8 mouse cellular contexts compared by ENCODE assay signal in genomic region chr13:63278141-63278631, GRCm38 (mm10).
DNase-seq lines count a peak whose midpoint lies in the region; ATAC-seq and TF ChIP-seq lines count a peak whose summit lies in the region.

No protein-coding gene starts in this region.

- H3K9me3 ChIP-seq in forebrain, embryonic 14.5 days (replicated peaks; ENCODE audit: control insufficient read depth, low read length), result no peaks in the 10 kb centered on the region
- no peaks in the 10 kb centered on the region for H3K9me3 ChIP-seq in intestine, postnatal 0 days (ENCODE audit: control insufficient read depth)

- no peak overlapping the region for H3K4me2 ChIP-seq in forebrain, embryonic 14.5 days (ENCODE audit: low read length)
- peak overlapping the region; percentile 70 for H3K4me2 ChIP-seq in intestine, postnatal 0 days (replicated peaks; ENCODE audit: low read depth)

- no peaks in the 10 kb centered on the region for H3K27me3 ChIP-seq in forebrain, embryonic 14.5 days (replicated peaks; ENCODE audit: control insufficient read depth, insufficient read depth, low read length)
- no peaks in the 10 kb centered on the region for H3K27me3 ChIP-seq in intestine, postnatal 0 days (replicated peaks; ENCODE audit: control insufficient read depth, insufficient read depth, low read length)

- no peak for TF ChIP-seq CTCF in intestine, postnatal 0 days (IDR thresholded peaks at IDR 0.05; ENCODE audit: low read depth)

- H3K27ac ChIP-seq in forebrain, embryonic 14.5 days (ENCODE audit: low read depth, low read length), result no peak overlapping the region
- peak overlapping the region; percentile 71 for H3K27ac ChIP-seq in intestine, postnatal 0 days (ENCODE audit: low read depth, low read length)

- no peak overlapping the region for H3K4me3 ChIP-seq in forebrain, embryonic 14.5 days (ENCODE audit: low read depth, low read length)
- H3K4me3 ChIP-seq in intestine, postnatal 0 days (ENCODE audit: low read depth, low read length), result peak overlapping the region; percentile 24; the same call in 1 of the 2 replicates

- ATAC-seq in forebrain, embryonic 14.5 days, result peak; percentile 10; the same call in 1 of the 2 replicates
- peak; percentile 8; the same call in 1 of the 2 replicates for ATAC-seq in intestine, postnatal 0 days

- H3K36me3 ChIP-seq in forebrain, embryonic 14.5 days (ENCODE audit: control insufficient read depth, insufficient read depth, low read length), result no peaks in the 10 kb centered on the region; the same call in 1 of the 2 replicates
- peaks cover 5% of the 10 kb centered on the region; the same call in 1 of the 2 replicates for H3K36me3 ChIP-seq in intestine, postnatal 0 days (ENCODE audit: control insufficient read depth, insufficient read depth)

- DNase-seq in heart, adult 18-20 months, result peak; percentile 69 to 72
- DNase-seq in heart, postnatal 4 days, result no peak
- no peak for DNase-seq in forebrain, embryonic 14.5 days (ENCODE audit: low spot score)
- DNase-seq in lung, postnatal 10 days, result peak; percentile 39
- no peak for DNase-seq in adrenal gland, postnatal 25 days
- no peak for DNase-seq in Muller cell, postnatal 12 days (ENCODE audit: inconsistent ontology term)
- no peak for DNase-seq in left cerebral cortex, adult 8-10 months (ENCODE audit: low spot score in 2 of 2)

- peaks cover 17% of the 10 kb centered on the region for H3K4me1 ChIP-seq in forebrain, embryonic 14.5 days (ENCODE audit: control insufficient read depth, insufficient read depth, low read length)
- H3K4me1 ChIP-seq in intestine, postnatal 0 days (replicated peaks; ENCODE audit: control insufficient read depth, insufficient read depth, low read length), result peaks cover 24% of the 10 kb centered on the region

- no peak overlapping the region for H3K9ac ChIP-seq in forebrain, embryonic 14.5 days (ENCODE audit: low read length)
- H3K9ac ChIP-seq in intestine, postnatal 0 days (ENCODE audit: low read depth, low read length), result peak overlapping the region; percentile 12; the same call in 1 of the 2 replicates

- WGBS in forebrain, embryonic 14.5 days, result 70% methylated on average over 5 of the region's 5 CpGs
- 24% methylated on average over 5 of the region's 5 CpGs for WGBS in intestine, postnatal 0 days

Comparison
In these comparisons a context has a peak if more than half of its experiments do, and no peak if none do; other contexts are left out.
1. DNase-seq: peak in heart, adult 18-20 months (2 of 2) and lung, postnatal 10 days (single experiment); none in heart, postnatal 4 days (single experiment), forebrain, embryonic 14.5 days (single experiment), adrenal gland, postnatal 25 days (single experiment), Muller cell, postnatal 12 days (single experiment) and left cerebral cortex, adult 8-10 months (0 of 2).